Mouse (Mus musculus) heart, embryonic 12.5 days (tissue): Measurements from ENCODE around the gene Larp4. TPM values are rescaled to one million over a fixed set of nuclear protein-coding genes. Genes with fewer than 3 reads are reported as not detected.

ENCODE experiments used
- ATAC-seq: fragments of 200-750 bp; cut with Nextera tagmentation; 2 replicates; pipeline ENCODE4 v1.8.0; 2017; ENCODE audit warnings: moderate TSS enrichment, moderate library complexity; ENCODE audit not compliant: insufficient number of reproducible peaks, low FRiP score
- H3K27ac ChIP-seq: fragments of 300-500 bp; sonication (generic); 2 replicates; pipeline ENCODE4 v1.5.1; 2016; ENCODE audit warnings: mild to moderate bottlenecking, moderate library complexity; ENCODE audit not compliant: poor library complexity, severe bottlenecking
- H3K27me3 ChIP-seq: fragments of 300-500 bp; sonication (generic); replicated peaks from 2 replicates; pipeline ENCODE4 v1.6.1; 2016; ENCODE audit warnings: mild to moderate bottlenecking, moderate library complexity
- H3K36me3 ChIP-seq: fragments of 300-500 bp; sonication (generic); 2 replicates; pipeline ENCODE4 v1.6.1; 2016; ENCODE audit warnings: mild to moderate bottlenecking, moderate library complexity
- H3K4me1 ChIP-seq: fragments of 300-500 bp; sonication (generic); replicated peaks from 2 replicates; pipeline ENCODE4 v1.6.1; 2016; ENCODE audit warnings: mild to moderate bottlenecking
- H3K4me2 ChIP-seq: fragments of 300-500 bp; sonication (generic); 2 replicates; pipeline ENCODE4 v1.6.1; 2016; ENCODE audit warnings: mild to moderate bottlenecking, moderate library complexity
- H3K4me3 ChIP-seq: fragments of 300-500 bp; sonication (generic); 2 replicates; pipeline ENCODE4 v1.5.1; 2016; ENCODE audit warnings: mild to moderate bottlenecking
- H3K9ac ChIP-seq: fragments of 300-500 bp; sonication (generic); 2 replicates; pipeline ENCODE4 v1.6.1; 2016; ENCODE audit warnings: mild to moderate bottlenecking, moderate library complexity
- H3K9me3 ChIP-seq: fragments of 300-500 bp; sonication (generic); replicated peaks from 2 replicates; pipeline ENCODE4 v1.6.1; 2016; ENCODE audit warnings: mild to moderate bottlenecking, moderate library complexity
- WGBS: fragments of 180-500 bp; shearing (Covaris S2); methylation state at CpG from one replicate; pipeline ENCODE4 v1.1.7; 2016; 5-methylcytosine and 5-hydroxymethylcytosine counted together
- polyA plus RNA-seq: library from polyadenylated mRNA; unstranded; fragments of >200 nt; fragmentation: Nextera tagmentation; extraction: Ambion mirVana; gene quantifications from 2 replicates; pipeline ENCODE4 v1.2.1, GENCODE M21; 2016

Larp4 gene
- polyA plus RNA-seq, 1 experiment from 2014 or later: 38.0 TPM

- Histone ChIP-seq H3K9me3 (no peaks in the 10 kb centered on the region), H3K27ac (peak overlapping the region; percentile 28), H3K27me3 (no peaks in the 10 kb centered on the region), H3K36me3 (no peaks in the 10 kb centered on the region), H3K9ac (peak overlapping the region; percentile 69), H3K4me1 (peaks cover 36% of the 10 kb centered on the region), H3K4me3 (peak overlapping the region; percentile 17), H3K4me2 (peak overlapping the region; percentile 58)
- 25% methylated on average over 14 of the region's 14 CpGs for WGBS
- ATAC-seq: no peak
Measured at GRCm38 (mm10) chr15:100040541-100041266, 70.8 kb downstream of the Larp4 start.

GRCm38 (mm10) chr15:100041267-100042047 is 71.6 kb downstream of the Larp4 start:
- H3K9me3 ChIP-seq: no peaks in the 10 kb centered on the region
- H3K27me3 ChIP-seq: no peaks in the 10 kb centered on the region
- H3K36me3 ChIP-seq: no peaks in the 10 kb centered on the region
- no peak for ATAC-seq
- peak overlapping the region; percentile 28; the same call in 1 of the 2 replicates for H3K27ac ChIP-seq
- peaks cover 44% of the 10 kb centered on the region for H3K4me1 ChIP-seq
- H3K9ac ChIP-seq: peak overlapping the region; percentile 69
- H3K4me2 ChIP-seq: peak overlapping the region; percentile 58
- peak overlapping the region; percentile 17 for H3K4me3 ChIP-seq
- WGBS: 33% methylated on average over 10 of the region's 10 CpGs

- peaks cover 49% of the 10 kb centered on the region for H3K4me1 ChIP-seq
- H3K36me3 ChIP-seq: peaks cover 3% of the 10 kb centered on the region
- no peaks in the 10 kb centered on the region for H3K27me3 ChIP-seq
- peak overlapping the region; percentile 49; the same call in 1 of the 2 replicates for H3K9ac ChIP-seq
- peak overlapping the region; percentile 58 for H3K4me2 ChIP-seq
- H3K4me3 ChIP-seq: no peak overlapping the region
- ATAC-seq: no peak
- H3K27ac ChIP-seq: peak overlapping the region; percentile 22; the same call in 1 of the 2 replicates
- WGBS: 55% methylated on average over 9 of the region's 9 CpGs
- no peaks in the 10 kb centered on the region for H3K9me3 ChIP-seq
Measured at GRCm38 (mm10) chr15:100042048-100042400, 72.2 kb downstream of the Larp4 start.

- Histone ChIP-seq H3K27ac (no peak overlapping the region), H3K27me3 (no peaks in the 10 kb centered on the region), H3K9me3 (no peaks in the 10 kb centered on the region), H3K4me2 (no peak overlapping the region), H3K4me3 (no peak overlapping the region), H3K36me3 (peaks cover 15% of the 10 kb centered on the region), H3K9ac (no peak overlapping the region), H3K4me1 (peaks cover 44% of the 10 kb centered on the region)
- ATAC-seq: no peak
- WGBS: 51% methylated on average over 6 of the region's 6 CpGs
Measured at GRCm38 (mm10) chr15:100045576-100045975, 75.7 kb downstream of the Larp4 start.

- H3K4me1 ChIP-seq: peaks cover 34% of the 10 kb centered on the region
- no peak for ATAC-seq
- H3K4me3 ChIP-seq: no peak overlapping the region
- no peak overlapping the region for H3K9ac ChIP-seq
- no peak overlapping the region for H3K27ac ChIP-seq
- no peaks in the 10 kb centered on the region for H3K27me3 ChIP-seq
- no peak overlapping the region for H3K4me2 ChIP-seq
- H3K9me3 ChIP-seq: no peaks in the 10 kb centered on the region
- 85% methylated on average over 7 of the region's 7 CpGs for WGBS
- H3K36me3 ChIP-seq: peaks cover 15% of the 10 kb centered on the region
Measured at GRCm38 (mm10) chr15:100049496-100050087, 79.7 kb downstream of the Larp4 start.

- H3K36me3 ChIP-seq: peaks cover 15% of the 10 kb centered on the region
- H3K9me3 ChIP-seq: no peaks in the 10 kb centered on the region
- no peak overlapping the region for H3K9ac ChIP-seq
- H3K27me3 ChIP-seq: no peaks in the 10 kb centered on the region
- ATAC-seq: no peak
- H3K27ac ChIP-seq: no peak overlapping the region
- 83% methylated on average over 7 of the region's 7 CpGs for WGBS
- no peak overlapping the region for H3K4me3 ChIP-seq
- peaks cover 21% of the 10 kb centered on the region for H3K4me1 ChIP-seq
- no peak overlapping the region for H3K4me2 ChIP-seq
Measured at GRCm38 (mm10) chr15:100050940-100051339, 81.1 kb downstream of the Larp4 start.

GRCm38 (mm10) chr15:100052726-100053125 is 82.9 kb downstream of the Larp4 start:
- Histone ChIP-seq H3K36me3 (peaks cover 8% of the 10 kb centered on the region), H3K4me1 (peaks cover 7% of the 10 kb centered on the region), H3K9ac (0 out of 2 replicates have a peak overlapping the region, but pooled peaks have one; percentile 3), H3K9me3 (no peaks in the 10 kb centered on the region), H3K27ac (no peak overlapping the region), H3K4me3 (no peak overlapping the region), H3K27me3 (no peaks in the 10 kb centered on the region), H3K4me2 (no peak overlapping the region)
- WGBS: 49% methylated on average over 3 of the region's 3 CpGs
- no peak for ATAC-seq

- Histone ChIP-seq H3K4me1 (peaks cover 25% of the 10 kb centered on the region), H3K27ac (no peak overlapping the region), H3K4me3 (no peak overlapping the region), H3K27me3 (no peaks in the 10 kb centered on the region), H3K4me2 (no peak overlapping the region), H3K36me3 (no peaks in the 10 kb centered on the region; the same call in none of the 2 replicates), H3K9me3 (no peaks in the 10 kb centered on the region), H3K9ac (no peak overlapping the region)
- no peak for ATAC-seq
- WGBS: 78% methylated on average over 7 of the region's 7 CpGs
Measured at GRCm38 (mm10) chr15:100056397-100056908, 86.6 kb downstream of the Larp4 start.

- no peak overlapping the region for H3K4me2 ChIP-seq
- no peaks in the 10 kb centered on the region for H3K27me3 ChIP-seq
- H3K27ac ChIP-seq: no peak overlapping the region
- H3K9me3 ChIP-seq: no peaks in the 10 kb centered on the region
- H3K4me3 ChIP-seq: no peak overlapping the region
- no peak overlapping the region for H3K9ac ChIP-seq
- no peak for ATAC-seq
- 71% methylated on average over 3 of the region's 3 CpGs for WGBS
- H3K4me1 ChIP-seq: peaks cover 29% of the 10 kb centered on the region
- no peaks in the 10 kb centered on the region; the same call in none of the 2 replicates for H3K36me3 ChIP-seq
Measured at GRCm38 (mm10) chr15:100057698-100058097, 87.8 kb downstream of the Larp4 start.

- H3K9ac ChIP-seq: no peak overlapping the region
- ATAC-seq: 0 out of 2 replicates have a peak, but pooled peaks have one; percentile 33
- H3K9me3 ChIP-seq: no peaks in the 10 kb centered on the region
- no peak overlapping the region for H3K27ac ChIP-seq
- WGBS: 71% methylated on average over 3 of the region's 3 CpGs
- no peak overlapping the region for H3K4me3 ChIP-seq
- H3K4me2 ChIP-seq: no peak overlapping the region
- no peaks in the 10 kb centered on the region; the same call in none of the 2 replicates for H3K36me3 ChIP-seq
- H3K4me1 ChIP-seq: peaks cover 28% of the 10 kb centered on the region
- no peaks in the 10 kb centered on the region for H3K27me3 ChIP-seq
Measured at GRCm38 (mm10) chr15:100058143-100058542, 88.3 kb downstream of the Larp4 start.

GRCm38 (mm10) chr15:100058912-100059311 is 89.0 kb downstream of the Larp4 start:
- no peak overlapping the region for H3K4me2 ChIP-seq
- peaks cover 33% of the 10 kb centered on the region for H3K4me1 ChIP-seq
- no peak overlapping the region for H3K4me3 ChIP-seq
- no peaks in the 10 kb centered on the region; the same call in 1 of the 2 replicates for H3K36me3 ChIP-seq
- no peaks in the 10 kb centered on the region for H3K9me3 ChIP-seq
- ATAC-seq: no peak
- H3K27ac ChIP-seq: no peak overlapping the region
- H3K27me3 ChIP-seq: no peaks in the 10 kb centered on the region
- WGBS: 59% methylated on average over 11 of the region's 11 CpGs
- H3K9ac ChIP-seq: no peak overlapping the region
